Mouse (Mus musculus) urinary bladder, postnatal 10 days (tissue): ENCODE results near the gene A330070K13Rik.

Experiments used
- DNase-seq: peaks from one replicate; pipeline ENCODE4 v3.0.0; 2022; ENCODE audit warnings: low spot score

Gene A330070K13Rik

DNA sequence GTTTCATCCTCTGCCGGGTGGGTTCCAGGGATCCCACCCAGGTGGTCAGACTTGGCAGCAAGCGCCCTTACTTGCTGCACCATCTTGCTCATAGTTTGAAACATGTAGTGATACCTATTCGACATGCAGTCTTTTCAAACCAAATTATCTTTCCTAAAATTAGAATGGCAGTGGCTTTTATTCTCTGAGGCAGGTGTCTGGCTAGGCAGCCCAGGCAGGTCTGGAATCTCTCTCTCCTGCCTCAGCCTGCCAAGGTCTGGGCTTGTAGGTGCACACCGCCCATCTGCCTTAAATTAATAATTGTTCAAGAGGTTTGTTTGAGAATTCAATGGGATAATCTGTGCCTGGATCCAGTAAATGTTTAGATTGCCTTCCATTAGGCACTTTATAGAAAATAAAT lies 53.6 kb downstream of the A330070K13Rik start:
- DNase-seq = no peak

GRCm38 (mm10) chr5:130329889-130330288 lies 54.5 kb downstream of the A330070K13Rik start:
- no peak for DNase-seq
